Mouse (Mus musculus) layer of hippocampus, adult 2 months (tissue): Measurements from ENCODE around the gene Tbcel. TPM values are rescaled to one million over a fixed set of nuclear protein-coding genes. Genes with fewer than 3 reads are reported as not detected.
A peak's percentile ranks its signal among the peaks of the same experiment; 100 is the strongest.

ENCODE experiments used
- DNase-seq, 2 experiments: peaks; one replicate each; pipeline ENCODE4 v3.0.0; 2022; ENCODE audit warnings: low spot score in 2 of 2
- H3K27ac ChIP-seq: fragments of 200-600 bp; 2 replicates; pipeline ENCODE4 v1.8.1; 2022
- H3K4me3 ChIP-seq: fragments of 200-600 bp; 2 replicates; pipeline ENCODE4 v1.8.1; 2022; ENCODE audit warnings: mild to moderate bottlenecking
- CTCF ChIP-seq: fragments of 200-600 bp; conservative IDR thresholded peaks from 2 replicates; pipeline ENCODE4 v1.8.1; 2022; ENCODE audit warnings: antibody characterized with exemption, mild to moderate bottlenecking, moderate library complexity
- total RNA-seq, 2 experiments: library from RNA; stranded (reverse); gene quantifications; 2 replicates each; pipeline ENCODE4 v1.2.3; 2021

Tbcel gene
- total RNA-seq, 2 experiments from 2014 or later = 57.9 to 61.0 TPM

DNA sequence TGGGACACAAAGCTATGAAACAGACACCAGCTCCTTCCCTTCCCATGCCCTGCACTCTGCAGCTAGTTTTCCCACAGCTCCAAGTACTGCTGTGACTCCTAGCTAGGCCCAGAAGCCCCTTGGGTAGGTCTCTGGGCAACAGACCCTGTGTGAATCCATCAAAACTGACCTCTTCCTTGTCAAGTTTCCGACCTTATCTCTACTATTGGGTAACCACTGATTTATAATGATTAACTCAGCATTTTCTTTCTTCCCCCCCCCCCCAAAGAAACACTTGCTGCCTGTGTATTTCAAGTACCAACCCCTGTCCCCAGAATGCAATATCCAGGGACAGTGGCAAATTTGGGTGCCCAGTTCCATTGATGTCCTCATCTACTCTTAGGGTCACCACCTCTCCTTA, 587 bp downstream of the Tbcel start:
- DNase-seq = no peak
- H3K27ac ChIP-seq = no peak overlapping the region
- no peak for TF ChIP-seq CTCF
- H3K4me3 ChIP-seq = no peak overlapping the region

DNA sequence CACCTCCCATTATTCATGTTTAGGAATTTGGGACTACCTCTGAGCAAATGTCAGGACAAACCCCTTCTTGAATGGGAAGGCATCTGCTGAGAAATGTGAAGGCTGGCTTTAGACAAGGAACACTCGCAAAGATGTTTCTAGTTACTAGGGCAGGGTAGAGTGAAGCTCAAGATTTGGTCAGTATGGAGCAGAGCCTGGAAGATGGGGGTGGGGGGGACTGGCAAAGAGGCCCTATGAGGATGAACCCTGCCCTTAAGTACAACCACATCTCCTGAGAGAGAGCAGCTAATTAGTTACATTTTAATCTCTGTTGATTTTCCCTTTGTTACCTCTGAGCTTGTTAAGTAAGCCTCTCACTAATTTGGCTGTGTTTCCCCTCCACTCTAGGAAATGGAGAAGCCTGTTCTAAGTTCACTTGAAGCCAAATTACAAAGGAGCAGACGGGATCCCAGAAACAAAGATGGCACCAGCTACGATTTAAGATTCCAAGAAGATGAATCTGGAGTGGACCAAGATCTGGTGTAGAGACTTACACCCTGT, 2.6 kb downstream of the Tbcel start:
- Histone ChIP-seq H3K4me3 (no peak overlapping the region), H3K27ac (no peak overlapping the region)
- TF ChIP-seq CTCF = no peak
- no peak for DNase-seq

DNA sequence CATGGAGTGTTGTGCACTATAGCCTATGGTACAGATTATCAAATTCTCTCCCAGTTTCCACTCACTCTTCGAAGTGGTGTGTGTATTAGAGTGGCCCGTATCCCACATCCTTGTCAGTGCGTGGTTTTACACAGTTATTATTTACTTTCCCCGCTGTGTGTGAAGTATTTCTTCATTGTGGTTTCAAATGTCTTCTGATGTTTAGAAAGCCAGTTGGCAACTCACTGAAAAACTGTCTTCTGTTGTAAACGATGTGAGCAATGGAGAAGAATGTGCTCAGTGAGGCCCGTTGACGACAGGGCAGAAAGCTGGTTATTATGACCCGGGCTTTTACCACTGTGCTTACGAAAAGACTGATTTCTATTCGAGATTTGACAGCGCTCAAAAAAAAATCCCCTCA, 3.0 kb downstream of the Tbcel start:
- TF ChIP-seq CTCF = no peak
- H3K27ac ChIP-seq = no peak overlapping the region
- H3K4me3 ChIP-seq = no peak overlapping the region
- no peak for DNase-seq

DNA sequence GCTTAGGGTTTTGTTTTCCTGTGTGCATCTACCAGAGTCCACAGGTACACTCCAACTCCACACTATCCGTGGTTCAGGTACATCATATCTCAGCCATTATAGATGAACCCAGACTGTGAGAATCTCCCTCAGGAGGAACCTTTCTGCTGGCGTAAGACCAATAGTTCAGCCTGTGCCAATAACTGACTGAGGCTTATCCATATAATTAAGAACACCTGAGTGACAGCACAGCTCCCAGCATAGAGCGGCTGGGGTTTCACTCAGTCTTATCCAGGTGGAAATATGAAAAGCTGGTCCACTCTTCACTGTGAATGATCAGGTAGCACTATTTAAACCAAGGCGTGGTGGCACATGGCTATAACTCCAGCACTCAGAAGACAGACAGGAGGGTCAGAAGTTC, 3.9 kb downstream of the Tbcel start:
- Histone ChIP-seq H3K27ac (no peak overlapping the region), H3K4me3 (no peak overlapping the region)
- no peak for TF ChIP-seq CTCF
- DNase-seq = no peak

DNA sequence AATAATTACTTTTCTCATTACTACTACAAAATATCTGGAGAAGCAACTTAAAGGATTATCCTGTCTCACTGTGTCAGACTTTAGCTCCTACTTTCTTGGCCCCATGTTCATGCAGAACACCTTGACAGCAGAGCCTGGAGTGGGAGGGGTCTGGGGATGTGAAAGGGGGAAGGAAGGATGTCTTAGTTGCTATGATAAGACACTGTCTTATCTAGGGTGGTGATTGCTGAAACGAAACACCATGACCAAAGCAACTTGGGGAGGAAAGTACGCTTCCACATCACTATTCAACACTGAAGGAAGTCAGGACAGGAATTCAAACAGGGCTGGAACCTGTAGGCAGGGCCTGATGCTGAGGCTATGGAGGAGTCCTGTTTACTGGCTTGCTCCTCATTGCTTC, 11.3 kb downstream of the Tbcel start:
- Histone ChIP-seq H3K27ac (no peak overlapping the region), H3K4me3 (no peak overlapping the region)
- TF ChIP-seq CTCF = no peak
- no peak for DNase-seq

DNA sequence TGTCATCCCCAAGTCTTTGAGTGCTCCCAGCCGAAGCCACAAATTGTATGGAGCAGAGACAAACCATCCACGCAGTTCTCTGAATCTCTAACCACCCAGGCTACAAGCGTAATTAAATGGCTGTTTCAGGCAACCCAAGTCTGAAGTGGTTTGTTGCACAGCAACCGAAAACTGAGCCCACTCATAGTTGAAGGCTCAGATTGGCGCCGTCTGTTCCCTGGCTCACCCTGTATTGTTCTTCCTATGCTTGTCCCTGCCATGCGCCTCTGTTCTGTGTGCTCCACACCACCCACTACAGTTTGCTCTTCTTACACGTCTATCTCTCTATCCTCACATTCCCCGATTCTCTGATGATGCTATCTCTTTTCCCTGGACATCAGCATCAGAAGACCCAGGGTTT, 15.8 kb downstream of the Tbcel start:
- no peak overlapping the region for H3K4me3 ChIP-seq
- TF ChIP-seq CTCF = no peak
- peak overlapping the region; percentile 94 for H3K27ac ChIP-seq
- peak; percentile 73 to 90 for DNase-seq

DNA sequence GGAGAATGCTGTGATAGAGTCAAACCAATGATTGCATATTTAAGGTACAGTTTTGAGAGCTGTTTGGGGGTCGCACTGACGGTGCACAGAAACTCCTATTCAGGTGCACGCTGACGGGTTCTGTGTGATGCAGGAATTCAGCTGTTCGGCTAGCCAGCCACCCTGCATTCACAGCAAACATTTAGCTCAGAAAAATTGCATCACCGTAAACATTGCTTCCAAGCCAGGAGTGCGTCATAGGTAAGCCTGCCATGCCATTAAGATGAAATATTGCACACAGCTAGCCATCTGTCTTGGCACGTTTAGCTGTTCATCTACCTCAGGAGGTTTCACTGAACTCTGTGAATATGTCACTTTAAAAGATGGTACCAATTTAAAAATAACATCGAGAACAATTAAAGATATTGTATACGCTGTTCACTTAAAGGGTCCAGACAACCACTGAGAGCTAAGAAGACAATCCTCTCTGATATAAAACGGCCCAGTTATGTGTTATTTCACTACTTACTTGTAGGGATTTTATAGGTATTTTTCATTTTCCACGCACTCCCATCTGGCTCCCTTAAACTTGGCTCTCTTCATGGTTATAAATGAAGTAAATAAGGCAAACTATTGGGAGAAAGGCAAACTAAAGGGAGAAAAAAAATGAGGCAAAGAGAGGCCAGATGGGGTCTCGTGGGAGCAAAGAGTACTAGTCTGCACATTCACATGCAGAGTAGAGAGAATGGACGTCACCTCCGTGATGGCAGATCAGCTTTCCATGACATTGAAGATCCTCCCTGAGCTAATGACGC, 16.8 kb downstream of the Tbcel start:
- peak; percentile 30 to 51 for DNase-seq
- Histone ChIP-seq H3K27ac (peak overlapping the region; percentile 94), H3K4me3 (no peak overlapping the region)
- no peak for TF ChIP-seq CTCF

DNA sequence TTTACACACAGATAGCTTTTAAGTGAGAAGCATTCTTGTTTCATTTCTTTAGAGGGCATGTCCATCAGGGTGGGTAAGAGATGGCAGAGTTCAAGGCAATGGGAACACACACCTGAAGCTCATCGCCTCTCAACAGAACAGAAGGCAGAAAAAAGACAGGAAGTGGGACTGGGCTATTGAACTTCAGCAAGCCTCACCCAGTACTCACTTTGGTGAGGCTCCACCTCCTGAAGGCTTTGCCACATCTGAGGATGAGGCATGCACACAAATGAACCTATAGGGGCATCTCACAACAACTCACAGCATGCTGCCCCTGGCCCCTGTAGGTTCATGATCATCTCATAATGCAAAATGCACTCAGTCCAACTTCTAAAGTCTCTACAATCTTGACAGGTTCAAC, 19.5 kb downstream of the Tbcel start:
- Histone ChIP-seq H3K27ac (no peak overlapping the region), H3K4me3 (no peak overlapping the region)
- no peak for DNase-seq
- TF ChIP-seq CTCF = no peak

- no peak for TF ChIP-seq CTCF
- no peak for DNase-seq
- no peak overlapping the region for H3K4me3 ChIP-seq
- H3K27ac ChIP-seq = no peak overlapping the region
These were observed 20.7 kb downstream of the Tbcel start for GRCm38 (mm10) chr9:42486913-42487312.

- Histone ChIP-seq H3K4me3 (no peak overlapping the region), H3K27ac (no peak overlapping the region)
- DNase-seq = no peak
- no peak for TF ChIP-seq CTCF
These were observed 22.9 kb downstream of the Tbcel start for GRCm38 (mm10) chr9:42484667-42485066.

- no peak for DNase-seq
- Histone ChIP-seq H3K4me3 (no peak overlapping the region), H3K27ac (no peak overlapping the region)
- TF ChIP-seq CTCF = no peak
These were observed 24.7 kb downstream of the Tbcel start for GRCm38 (mm10) chr9:42482944-42483343.

DNA sequence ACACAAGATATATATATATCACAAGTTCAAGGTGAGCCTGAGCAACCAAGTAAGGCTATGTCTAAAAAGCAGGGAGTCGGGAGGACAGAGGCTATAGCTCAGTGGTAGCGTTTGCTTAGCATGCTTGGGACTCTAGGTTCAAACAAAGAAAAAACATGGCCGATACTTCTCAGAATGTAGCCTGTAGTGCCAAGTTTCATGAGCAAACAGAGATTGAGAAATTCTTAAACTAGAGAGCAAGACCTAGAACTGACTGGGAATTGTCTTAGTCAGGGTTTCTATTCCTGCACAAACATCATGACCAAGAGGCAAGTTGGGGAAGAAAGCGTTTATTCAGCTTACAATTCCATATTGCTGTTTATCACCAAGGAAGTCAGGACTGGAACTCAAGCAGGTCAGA, 31.4 kb downstream of the Tbcel start:
- Histone ChIP-seq H3K27ac (no peak overlapping the region), H3K4me3 (no peak overlapping the region)
- TF ChIP-seq CTCF = no peak
- DNase-seq = no peak

GRCm38 (mm10) chr9:42474244-42474643, 33.4 kb downstream of the Tbcel start:
- no peak for TF ChIP-seq CTCF
- H3K4me3 ChIP-seq = no peak overlapping the region
- H3K27ac ChIP-seq = no peak overlapping the region
- DNase-seq = no peak
